Mouse (Mus musculus) B cell, adult 2 months (primary cell): ENCODE measurements around the gene Tgfbr3.
A peak's percentile ranks its signal among the peaks of the same experiment; 100 is the strongest.

Experiments used
- DNase-seq, 2 experiments: peaks; one replicate each; pipeline ENCODE4 v3.0.0; 2022

Tgfbr3 gene

GRCm38 (mm10) chr5:107236975-107237374 lies 52.5 kb downstream of the Tgfbr3 start:
- no peak for DNase-seq

GRCm38 (mm10) chr5:107236039-107236438 lies 53.4 kb downstream of the Tgfbr3 start:
- DNase-seq = no peak

- DNase-seq = no peak
Measured at GRCm38 (mm10) chr5:107233366-107234354, 55.8 kb downstream of the Tgfbr3 start.

- DNase-seq = no peak
Measured at GRCm38 (mm10) chr5:107230189-107230588, 59.2 kb downstream of the Tgfbr3 start.

GRCm38 (mm10) chr5:107229037-107229436 lies 60.4 kb downstream of the Tgfbr3 start:
- no peak for DNase-seq

- DNase-seq = no peak
Measured at GRCm38 (mm10) chr5:107227580-107227979, 61.8 kb downstream of the Tgfbr3 start.

GRCm38 (mm10) chr5:107224820-107225417 lies 64.5 kb downstream of the Tgfbr3 start:
- peak; percentile 38 to 41 for DNase-seq

- no peak for DNase-seq
Measured at GRCm38 (mm10) chr5:107224151-107224550, 65.3 kb downstream of the Tgfbr3 start.

- peak; percentile 24 to 34 for DNase-seq
Measured at GRCm38 (mm10) chr5:107223483-107223882, 65.9 kb downstream of the Tgfbr3 start.

GRCm38 (mm10) chr5:107223029-107223428 lies 66.4 kb downstream of the Tgfbr3 start:
- DNase-seq = no peak

- DNase-seq = no peak
Measured at GRCm38 (mm10) chr5:107222670-107223005, 66.8 kb downstream of the Tgfbr3 start.

- no peak for DNase-seq
Measured at GRCm38 (mm10) chr5:107221892-107222669, 67.3 kb downstream of the Tgfbr3 start.

GRCm38 (mm10) chr5:107220936-107221335 lies 68.5 kb downstream of the Tgfbr3 start:
- DNase-seq = no peak

GRCm38 (mm10) chr5:107219883-107220282 lies 69.5 kb downstream of the Tgfbr3 start:
- no peak for DNase-seq

- DNase-seq = no peak
Measured at GRCm38 (mm10) chr5:107219318-107219717, 70.1 kb downstream of the Tgfbr3 start.

- DNase-seq = no peak
Measured at GRCm38 (mm10) chr5:107218594-107218993, 70.8 kb downstream of the Tgfbr3 start.

GRCm38 (mm10) chr5:107217139-107217538 lies 72.3 kb downstream of the Tgfbr3 start:
- no peak for DNase-seq

GRCm38 (mm10) chr5:107213373-107214132 lies 75.9 kb downstream of the Tgfbr3 start:
- DNase-seq = no peak

- DNase-seq = no peak
Measured at GRCm38 (mm10) chr5:107211830-107212370, 77.5 kb downstream of the Tgfbr3 start.

GRCm38 (mm10) chr5:107210040-107210439 lies 79.4 kb downstream of the Tgfbr3 start:
- DNase-seq = no peak

GRCm38 (mm10) chr5:107207911-107208310 lies 81.5 kb downstream of the Tgfbr3 start:
- no peak for DNase-seq

- DNase-seq = no peak
Measured at GRCm38 (mm10) chr5:107204306-107204705, 85.1 kb downstream of the Tgfbr3 start.
